ENCODE assay signal across 9 mouse cellular contexts in genomic region chr6:113038735-113039058, GRCm38 (mm10). TPM values are rescaled to one million over a fixed set of nuclear protein-coding genes. Genes with fewer than 3 reads are reported as not detected.
A peak's percentile ranks its signal among the peaks of the same experiment; 100 is the strongest.
DNase-seq lines count a peak whose midpoint lies in the region; ATAC-seq lines count a peak whose summit lies in the region.
"Had no signal": no experiment of that assay in that cellular context is flagged by ENCODE, and none has a peak within 500 bp of the region (broad histone marks: within the 10 kb centered on the region; RNA-seq: fewer than 3 reads in every experiment).

No protein-coding gene starts in this region.

- 20% methylated on average over 5 of the region's 5 CpGs for WGBS in kidney, embryonic 16.5 days
- WGBS in forebrain, embryonic 11.5 days, result 57% methylated on average over 5 of the region's 5 CpGs
- 56% methylated on average over 5 of the region's 5 CpGs for WGBS in limb, embryonic 11.5 days
- 34% methylated on average over 5 of the region's 5 CpGs for WGBS in neural tube, embryonic 12.5 days

- H3K4me1 ChIP-seq in kidney, embryonic 16.5 days (ENCODE audit: insufficient read depth, low read length), result peaks cover 9% of the 10 kb centered on the region
- H3K4me1 ChIP-seq in forebrain, embryonic 11.5 days (replicated peaks; ENCODE audit: control insufficient read depth, insufficient read depth, low read length), result peaks cover 2% of the 10 kb centered on the region; the same call in 1 of the 2 replicates
- H3K4me1 ChIP-seq in limb, embryonic 11.5 days (ENCODE audit: control insufficient read depth, insufficient read depth, low read length), result peaks cover 8% of the 10 kb centered on the region; the same call in 1 of the 2 replicates
- peaks cover 9% of the 10 kb centered on the region for H3K4me1 ChIP-seq in neural tube, embryonic 12.5 days

- 0 out of 2 replicates have a peak overlapping the region, but pooled peaks have one; percentile 47 for H3K27ac ChIP-seq in kidney, embryonic 16.5 days (ENCODE audit: low read length)
- H3K27ac ChIP-seq in forebrain, embryonic 11.5 days (ENCODE audit: low read depth, low read length), result no peak overlapping the region
- H3K27ac ChIP-seq in limb, embryonic 11.5 days (replicated peaks; ENCODE audit: low read depth, low read length), result no peak overlapping the region; the same call in 1 of the 2 replicates
- H3K27ac ChIP-seq in neural tube, embryonic 12.5 days, result no peak overlapping the region

- H3K4me2 ChIP-seq in kidney, embryonic 16.5 days (replicated peaks; ENCODE audit: low read depth, low read length), result peak overlapping the region; percentile 56
- peak overlapping the region; percentile 38; the same call in 1 of the 2 replicates for H3K4me2 ChIP-seq in forebrain, embryonic 11.5 days (ENCODE audit: low read depth, low read length, severe bottlenecking)
- peak overlapping the region; percentile 40 for H3K4me2 ChIP-seq in limb, embryonic 11.5 days (ENCODE audit: low read depth, severe bottlenecking)
- H3K4me2 ChIP-seq in neural tube, embryonic 12.5 days (replicated peaks), result peak overlapping the region; percentile 48

- no peak for DNase-seq in kidney, postnatal 25 days
- DNase-seq in forebrain, embryonic 11.5 days (ENCODE audit: low spot score), result no peak
- DNase-seq in limb, embryonic 11.5 days (ENCODE audit: low spot score), result no peak
- no peak for DNase-seq in cerebellum, postnatal 14 days
- DNase-seq in kidney, postnatal 36 days, result no peak
- DNase-seq in spleen, postnatal 36 days (ENCODE audit: low spot score in 2 of 2), result no peak

- H3K9me3 ChIP-seq in kidney, embryonic 16.5 days (ENCODE audit: low read length), result no peaks in the 10 kb centered on the region
- H3K9me3 ChIP-seq in forebrain, embryonic 11.5 days (ENCODE audit: control insufficient read depth, low read length), result no peaks in the 10 kb centered on the region
- H3K9me3 ChIP-seq in limb, embryonic 11.5 days (ENCODE audit: control insufficient read depth, low read length), result no peaks in the 10 kb centered on the region
- H3K9me3 ChIP-seq in neural tube, embryonic 12.5 days, result no peaks in the 10 kb centered on the region
- H3K9me3 ChIP-seq: G1E had no signal

- H3K27me3 ChIP-seq in kidney, embryonic 16.5 days (ENCODE audit: insufficient read depth, low read length), result no peaks in the 10 kb centered on the region
- no peaks in the 10 kb centered on the region for H3K27me3 ChIP-seq in forebrain, embryonic 11.5 days (ENCODE audit: control insufficient read depth, insufficient read depth, low read length)
- H3K27me3 ChIP-seq in limb, embryonic 11.5 days (ENCODE audit: control insufficient read depth, insufficient read depth, low read length), result no peaks in the 10 kb centered on the region
- no peaks in the 10 kb centered on the region for H3K27me3 ChIP-seq in neural tube, embryonic 12.5 days (replicated peaks)

- no peaks in the 10 kb centered on the region for H3K36me3 ChIP-seq in kidney, embryonic 16.5 days (ENCODE audit: insufficient read depth, low read length)
- no peaks in the 10 kb centered on the region for H3K36me3 ChIP-seq in forebrain, embryonic 11.5 days (ENCODE audit: control insufficient read depth, insufficient read depth, low read length)
- no peaks in the 10 kb centered on the region for H3K36me3 ChIP-seq in limb, embryonic 11.5 days (ENCODE audit: control insufficient read depth, insufficient read depth, low read length)
- H3K36me3 ChIP-seq in neural tube, embryonic 12.5 days, result no peaks in the 10 kb centered on the region
- H3K36me3 ChIP-seq: G1E had no signal

- H3K9ac ChIP-seq in kidney, embryonic 16.5 days (replicated peaks; ENCODE audit: low read length), result peak overlapping the region; percentile 19
- peak overlapping the region; percentile 41; the same call in 1 of the 2 replicates for H3K9ac ChIP-seq in forebrain, embryonic 11.5 days (ENCODE audit: low read length)
- 0 out of 2 replicates have a peak overlapping the region, but pooled peaks have one; percentile 30 for H3K9ac ChIP-seq in limb, embryonic 11.5 days (ENCODE audit: low read length)
- H3K9ac ChIP-seq in neural tube, embryonic 12.5 days, result no peak overlapping the region

- H3K4me3 ChIP-seq in kidney, embryonic 16.5 days (ENCODE audit: low read length), result peak overlapping the region; percentile 22
- H3K4me3 ChIP-seq in forebrain, embryonic 11.5 days (ENCODE audit: low read depth, low read length), result no peak overlapping the region
- no peak overlapping the region for H3K4me3 ChIP-seq in limb, embryonic 11.5 days (ENCODE audit: low read depth, low read length)
- H3K4me3 ChIP-seq in neural tube, embryonic 12.5 days, result no peak overlapping the region

- ATAC-seq in kidney, embryonic 16.5 days (ENCODE audit: low FRiP score, low TSS enrichment), result 0 out of 2 replicates have a peak, but pooled peaks have one; percentile 2
- no peak for ATAC-seq in forebrain, embryonic 11.5 days (replicated peaks; ENCODE audit: low FRiP score)
- ATAC-seq in limb, embryonic 11.5 days (ENCODE audit: insufficient number of reproducible peaks, low FRiP score, low TSS enrichment, low read depth), result no peak
- no peak for ATAC-seq in neural tube, embryonic 12.5 days (ENCODE audit: low FRiP score, low read depth)

RNA-seq across cellular contexts. Expression of gene Thumpd3, which starts 7.3 kb away (rescaled TPM):
- 50.9 and 55.1 TPM in 2 replicates for polyA plus RNA-seq in kidney, embryonic 16.5 days (2015; fragmentation: Nextera tagmentation; extraction: Ambion mirVana)
- polyA plus RNA-seq in forebrain, embryonic 11.5 days (2014; fragmentation: Nextera tagmentation; extraction: Ambion mirVana), result 54.8 and 58.6 TPM in 2 replicates
- 40.9 and 42.4 TPM in 2 replicates for polyA plus RNA-seq in limb, embryonic 11.5 days (2014; fragmentation: Nextera tagmentation; extraction: Ambion mirVana)
- polyA plus RNA-seq in neural tube, embryonic 12.5 days (2016; fragmentation: Nextera tagmentation; extraction: Ambion mirVana), result 61.2 and 64.0 TPM in 2 replicates

RNA-seq across cellular contexts. Expression of gene Setd5, which starts 38.5 kb away (rescaled TPM):
- polyA plus RNA-seq in kidney, embryonic 16.5 days (2015; fragmentation: Nextera tagmentation; extraction: Ambion mirVana), result 67.5 and 77.1 TPM in 2 replicates
- polyA plus RNA-seq in forebrain, embryonic 11.5 days (2014; fragmentation: Nextera tagmentation; extraction: Ambion mirVana), result 88.6 and 92.3 TPM in 2 replicates
- 90.7 and 98.6 TPM in 2 replicates for polyA plus RNA-seq in limb, embryonic 11.5 days (2014; fragmentation: Nextera tagmentation; extraction: Ambion mirVana)
- 50.5 and 57.8 TPM in 2 replicates for polyA plus RNA-seq in neural tube, embryonic 12.5 days (2016; fragmentation: Nextera tagmentation; extraction: Ambion mirVana)
